ENCODE assay signal across 7 mouse cellular contexts in genomic region chr11:78276169-78276568, GRCm38 (mm10). TPM values are rescaled to one million over a fixed set of nuclear protein-coding genes. Genes with fewer than 3 reads are reported as not detected.
A peak's percentile ranks its signal among the peaks of the same experiment; 100 is the strongest.
DNase-seq lines count a peak whose midpoint lies in the region; ATAC-seq and TF ChIP-seq lines count a peak whose summit lies in the region.
"Not testable (repeated sequence)": the region's sequence is repeated elsewhere in the genome, so short reads cannot be mapped to it uniquely, and the experiment has no call there.

No protein-coding gene starts in this region.

- peak; percentile 41 for TF ChIP-seq RAD21 in MEL (IDR thresholded peaks at IDR 0.05; ENCODE audit: low read depth, low read length)

- H3K79me2 ChIP-seq in MEL (ENCODE audit: control insufficient read depth, insufficient read depth, low read length, poor library complexity): not testable (repeated sequence)

- peaks cover 0 to 36% of the 10 kb centered on the region in 2 experiments; a peak in 2 of 4 replicates for H3K36me3 ChIP-seq in MEL (ENCODE audit: control insufficient read depth in 1 of 2, insufficient read depth in 2 of 2, low read length in 2 of 2)
- H3K36me3 ChIP-seq in lung, postnatal 0 days (ENCODE audit: insufficient read depth, low read length): peaks cover 68% of the 10 kb centered on the region
- H3K36me3 ChIP-seq in stomach, postnatal 0 days (ENCODE audit: control insufficient read depth, insufficient read depth, low read length): peaks cover 51% of the 10 kb centered on the region

- H3K4me1 ChIP-seq in MEL (ENCODE audit: control insufficient read depth in 1 of 2, insufficient read depth in 2 of 2, low read length in 2 of 2); bone marrow, adult 2 months (ENCODE audit: control insufficient read depth, insufficient read depth, low read length); lung, postnatal 0 days (ENCODE audit: insufficient read depth, low read depth, low read length); stomach, postnatal 0 days (replicated peaks; ENCODE audit: control insufficient read depth, insufficient read depth): not testable (repeated sequence)

- peak; percentile 42 to 64 (median 61) for TF ChIP-seq CTCF in MEL (IDR thresholded peaks at IDR 0.05 in 2 of 3, conservative IDR thresholded peaks at IDR 0.05 in 1 of 3; ENCODE audit: control insufficient read depth in 1 of 3, insufficient read depth in 1 of 3, low read depth in 2 of 3, low read length in 3 of 3, poor library complexity in 1 of 3, severe bottlenecking in 1 of 3)
- peak; percentile 22; the same call in 1 of the 2 replicates for TF ChIP-seq CTCF in bone marrow, adult 2 months (IDR thresholded peaks at IDR 0.05; ENCODE audit: control insufficient read depth, insufficient read depth, low read length)
- peak; percentile 47 for TF ChIP-seq CTCF in gastrocnemius, adult 2 months (IDR thresholded peaks at IDR 0.05)
- TF ChIP-seq CTCF in lung, postnatal 0 days (IDR thresholded peaks at IDR 0.05): peak; percentile 43
- peak; percentile 52 for TF ChIP-seq CTCF in stomach, postnatal 0 days (IDR thresholded peaks at IDR 0.05; ENCODE audit: low read depth)

- H3K4me3 ChIP-seq in MEL (ENCODE audit: control insufficient read depth in 1 of 2, insufficient read depth in 1 of 2, low read depth in 2 of 2, low read length in 2 of 2); bone marrow, adult 2 months (replicated peaks; ENCODE audit: control insufficient read depth, low read depth, low read length); gastrocnemius, adult 2 months; lung, postnatal 0 days (ENCODE audit: low read depth, low read length); stomach, postnatal 0 days (ENCODE audit: low read depth, low read length): not testable (repeated sequence)

- intact Hi-C loops in gastrocnemius, adult 2 months (cut with DNase I): loop anchor here (5.0 kb wide), 1 partner anchor 71 kb away; no protein-coding TSS in a partner anchor

- 84% methylated on average over 4 of the region's 4 CpGs for WGBS in bone marrow, adult 2 months
- WGBS in lung, postnatal 0 days: 93% methylated on average over 4 of the region's 4 CpGs
- 96% methylated on average over 4 of the region's 4 CpGs for WGBS in stomach, postnatal 0 days

- TF ChIP-seq EP300 in MEL (IDR thresholded peaks at IDR 0.05; ENCODE audit: low read depth in 1 of 2, low read length in 2 of 2); lung, postnatal 0 days (IDR thresholded peaks at IDR 0.05); stomach, postnatal 0 days (optimal IDR thresholded peaks at IDR 0.05): not testable (repeated sequence)

- H3K27me3 ChIP-seq in MEL (ENCODE audit: control insufficient read depth in 1 of 2, insufficient read depth in 2 of 2, low read length in 2 of 2); lung, postnatal 0 days (replicated peaks; ENCODE audit: insufficient read depth, low read length); stomach, postnatal 0 days (ENCODE audit: control insufficient read depth, insufficient read depth, low read length): not testable (repeated sequence)

- not testable (repeated sequence) for H3K27ac ChIP-seq in MEL (ENCODE audit: control insufficient read depth, low read depth, low read length); bone marrow, adult 2 months (ENCODE audit: control insufficient read depth, insufficient read depth, low read depth, low read length, poor library complexity); gastrocnemius, adult 2 months; lung, postnatal 0 days (ENCODE audit: low read length); stomach, postnatal 0 days (replicated peaks)

- not testable (repeated sequence) for H3K9me3 ChIP-seq in MEL (replicated peaks; ENCODE audit: insufficient read depth, low read length); lung, postnatal 0 days (ENCODE audit: low read length); stomach, postnatal 0 days (ENCODE audit: control insufficient read depth, low read length)

- H3K9ac ChIP-seq in MEL (ENCODE audit: control insufficient read depth, low read depth, low read length, poor library complexity, severe bottlenecking); lung, postnatal 0 days (replicated peaks; ENCODE audit: low read depth); stomach, postnatal 0 days (ENCODE audit: low read length): not testable (repeated sequence)

- ATAC-seq in lung, postnatal 0 days; stomach, postnatal 0 days (ENCODE audit: low FRiP score, low TSS enrichment): not testable (repeated sequence)

- not testable (repeated sequence) for TF ChIP-seq POLR2A in MEL (IDR thresholded peaks at IDR 0.05; ENCODE audit: control insufficient read depth in 1 of 2, insufficient read depth in 1 of 2, low read depth in 1 of 2, low read length in 2 of 2, poor library complexity in 1 of 2); bone marrow, adult 2 months (IDR thresholded peaks at IDR 0.05; ENCODE audit: borderline replicate concordance, control insufficient read depth, low read depth, low read length)

- DNase-seq in B cell, adult 2 months: peak; percentile 28 to 45
- DNase-seq in MEL (ENCODE audit: low read depth, low spot score): peak; percentile 77
- DNase-seq in gastrocnemius, adult 2 months; lung, postnatal 0 days (ENCODE audit: low spot score); stomach, postnatal 0 days (ENCODE audit: low spot score): not testable (repeated sequence)
- DNase-seq in kidney, postnatal 4 days: peak; percentile 26 to 28

- not testable (repeated sequence) for H3K4me2 ChIP-seq in lung, postnatal 0 days (replicated peaks; ENCODE audit: low read depth, low read length); stomach, postnatal 0 days (replicated peaks; ENCODE audit: low read depth)

TF ChIP-seq in MEL, 35 proteins besides CTCF, POLR2A, EP300 and RAD21:
- TF ChIP-seq ZNF384 (IDR thresholded peaks at IDR 0.05; ENCODE audit: low read depth, low read length) (peak; percentile 90), SMC3 (IDR thresholded peaks at IDR 0.05; ENCODE audit: low read depth, low read length) (peak; percentile 41)
TF ChIP-seq in MEL: peak in this region for 2; not testable (repeated sequence) for 33.

RNA-seq across cellular contexts. Expression of gene BC030499, which starts 14.5 kb away (rescaled TPM):
- total RNA-seq in MEL (2012; rRNA removed): 0.73 and 1.6 TPM in 2 replicates
- 1 to 10 TPM in 1 of 2 experiments, not detected in 1; 1.1 TPM for polyA plus RNA-seq in MEL (2012; ENCODE audit: insufficient read depth in 1 of 2, insufficient read length in 2 of 2, low read depth in 1 of 2, low replicate concordance in 2 of 2, missing spikeins in 1 of 2)
- polyA plus RNA-seq in bone marrow, adult 2 months (2011; ENCODE audit: insufficient read depth, insufficient read length, low replicate concordance, missing spikeins): 2.4 and 3.9 TPM in 2 replicates
- total RNA-seq in gastrocnemius, adult 2 months (2021): under 1 TPM; 0.75 to 0.87 TPM
- 0.33 TPM in 1 of 2 replicates, not detected in the other for polyA plus RNA-seq in lung, postnatal 0 days (2015; fragmentation: Nextera tagmentation; extraction: Ambion mirVana)
- polyA plus RNA-seq in stomach, postnatal 0 days (2015; fragmentation: Nextera tagmentation; extraction: Ambion mirVana): not detected in 2 replicates

RNA-seq across cellular contexts. Expression of gene 2610507B11Rik, which starts 14.6 kb away (rescaled TPM):
- 80.5 and 85.9 TPM in 2 replicates for total RNA-seq in MEL (2012; rRNA removed)
- 10 to 100 TPM; 75.8 to 77.6 TPM for polyA plus RNA-seq in MEL (2012; ENCODE audit: insufficient read depth in 1 of 2, insufficient read length in 2 of 2, low read depth in 1 of 2, low replicate concordance in 2 of 2, missing spikeins in 1 of 2)
- 25.9 and 50.3 TPM in 2 replicates for polyA plus RNA-seq in bone marrow, adult 2 months (2011; ENCODE audit: insufficient read depth, insufficient read length, low replicate concordance, missing spikeins)
- 100 to 1,000 TPM; 221 to 231 TPM for total RNA-seq in gastrocnemius, adult 2 months (2021)
- 59.9 and 72.9 TPM in 2 replicates for polyA plus RNA-seq in lung, postnatal 0 days (2015; fragmentation: Nextera tagmentation; extraction: Ambion mirVana)
- 54.4 and 74.9 TPM in 2 replicates for polyA plus RNA-seq in stomach, postnatal 0 days (2015; fragmentation: Nextera tagmentation; extraction: Ambion mirVana)

RNA-seq across cellular contexts. Expression of gene Spag5, which starts 25.2 kb away (rescaled TPM):
- total RNA-seq in MEL (2012; rRNA removed): 40.1 and 50.9 TPM in 2 replicates
- polyA plus RNA-seq in MEL (2012; ENCODE audit: insufficient read depth in 1 of 2, insufficient read length in 2 of 2, low read depth in 1 of 2, low replicate concordance in 2 of 2, missing spikeins in 1 of 2): 100 to 1,000 TPM in 1 of 2 experiments, 10 to 100 TPM in 1; 77.5 to 274 TPM
- polyA plus RNA-seq in bone marrow, adult 2 months (2011; ENCODE audit: insufficient read depth, insufficient read length, low replicate concordance, missing spikeins): 70.4 and 91.6 TPM in 2 replicates
- 1 to 10 TPM in 1 of 2 experiments, under 1 TPM in 1; 0.81 to 2.0 TPM for total RNA-seq in gastrocnemius, adult 2 months (2021)
- 1.4 and 2.5 TPM in 2 replicates for polyA plus RNA-seq in lung, postnatal 0 days (2015; fragmentation: Nextera tagmentation; extraction: Ambion mirVana)
- 4.4 and 5.7 TPM in 2 replicates for polyA plus RNA-seq in stomach, postnatal 0 days (2015; fragmentation: Nextera tagmentation; extraction: Ambion mirVana)

RNA-seq across cellular contexts. Expression of gene Supt6, which starts 30.4 kb away (rescaled TPM):
- 39.6 and 40.3 TPM in 2 replicates for total RNA-seq in MEL (2012; rRNA removed)
- polyA plus RNA-seq in MEL (2012; ENCODE audit: insufficient read depth in 1 of 2, insufficient read length in 2 of 2, low read depth in 1 of 2, low replicate concordance in 2 of 2, missing spikeins in 1 of 2): 10 to 100 TPM; 59.8 to 93.2 TPM
- 15.1 and 30.7 TPM in 2 replicates for polyA plus RNA-seq in bone marrow, adult 2 months (2011; ENCODE audit: insufficient read depth, insufficient read length, low replicate concordance, missing spikeins)
- 10 to 100 TPM; 30.3 to 33.7 TPM for total RNA-seq in gastrocnemius, adult 2 months (2021)
- polyA plus RNA-seq in lung, postnatal 0 days (2015; fragmentation: Nextera tagmentation; extraction: Ambion mirVana): 11.4 and 12.2 TPM in 2 replicates
- 11.1 and 11.7 TPM in 2 replicates for polyA plus RNA-seq in stomach, postnatal 0 days (2015; fragmentation: Nextera tagmentation; extraction: Ambion mirVana)

RNA-seq across cellular contexts. Expression of gene Sdf2, which starts 30.6 kb away (rescaled TPM):
- 75.5 and 81.4 TPM in 2 replicates for total RNA-seq in MEL (2012; rRNA removed)
- polyA plus RNA-seq in MEL (2012; ENCODE audit: insufficient read depth in 1 of 2, insufficient read length in 2 of 2, low read depth in 1 of 2, low replicate concordance in 2 of 2, missing spikeins in 1 of 2): 10 to 100 TPM in 1 of 2 experiments, not detected in 1; 68.1 TPM
- 47.7 and 67.8 TPM in 2 replicates for polyA plus RNA-seq in bone marrow, adult 2 months (2011; ENCODE audit: insufficient read depth, insufficient read length, low replicate concordance, missing spikeins)
- total RNA-seq in gastrocnemius, adult 2 months (2021): 10 to 100 TPM; 47.3 to 48.0 TPM
- polyA plus RNA-seq in lung, postnatal 0 days (2015; fragmentation: Nextera tagmentation; extraction: Ambion mirVana): 96.2 and 109 TPM in 2 replicates
- polyA plus RNA-seq in stomach, postnatal 0 days (2015; fragmentation: Nextera tagmentation; extraction: Ambion mirVana): 103 and 106 TPM in 2 replicates

Comparison
In these comparisons a context has a peak if more than half of its experiments do, and no peak if none do; other contexts are left out.
1. RNA of gene Spag5, which starts 25.2 kb away (polyA plus RNA-seq): 77.5 to 274 TPM in MEL and 70.4 to 91.6 TPM in bone marrow, adult 2 months; 4.4 to 5.7 TPM in stomach, postnatal 0 days and 1.4 to 2.5 TPM in lung, postnatal 0 days; every median in the first group is over 10 times any median in the second.
2. Peak in every context shown above with its lines, with median percentiles within 50 percentile points of each other: CTCF ChIP-seq.